Mouse (Mus musculus) liver, embryonic 14.5 days (tissue): ENCODE results near the gene Olfr1368.

Experiments
- CTCF ChIP-seq: IDR thresholded peaks from 2 replicates; pipeline ENCODE4 v1.5.1; 2016; ENCODE audit warnings: antibody characterized with exemption, low read depth, control low read depth
- EP300 ChIP-seq: IDR thresholded peaks from 2 replicates; pipeline ENCODE4 v1.6.1; 2016; ENCODE audit warnings: antibody characterized with exemption, low read depth

DNA sequence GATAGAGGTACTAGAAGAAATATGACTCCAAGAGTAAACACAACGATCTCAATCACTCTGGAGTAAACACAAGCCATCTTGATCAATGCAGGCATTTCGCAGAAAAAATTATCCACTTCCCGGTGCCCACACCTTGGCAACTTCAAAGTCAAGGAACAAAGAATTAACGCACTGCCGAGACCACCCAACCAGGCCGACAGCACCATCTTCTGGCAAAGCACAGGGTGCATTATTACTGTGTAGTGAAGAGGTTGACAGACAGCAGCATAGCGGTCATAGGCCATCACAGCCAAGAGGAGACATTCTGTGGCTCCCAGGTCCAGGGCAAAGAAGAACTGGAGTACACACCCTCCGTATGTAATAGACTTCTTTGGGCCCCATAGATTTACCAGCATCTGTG is 3.2 kb downstream of the Olfr1368 start:
- peak; percentile 38 for TF ChIP-seq CTCF
- no peak for TF ChIP-seq EP300
